Comparison of ENCODE assay signal across 9 mouse cellular contexts in genomic region chr1:35879388-35880093, GRCm38 (mm10).
DNase-seq lines count a peak whose midpoint lies in the region; ATAC-seq and TF ChIP-seq lines count a peak whose summit lies in the region.
"Had no signal": no experiment of that assay in that cellular context is flagged by ENCODE, and none has a peak within 500 bp of the region (broad histone marks: within the 10 kb centered on the region; RNA-seq: fewer than 3 reads in every experiment).

No protein-coding gene starts in this region.

- no peak overlapping the region for H3K9ac ChIP-seq in intestine, embryonic 16.5 days (ENCODE audit: low read depth, low read length)
- no peak overlapping the region for H3K9ac ChIP-seq in lung, embryonic 14.5 days
- no peak overlapping the region for H3K9ac ChIP-seq in stomach, postnatal 0 days (ENCODE audit: low read length)
- H3K9ac ChIP-seq: embryonic facial prominence, embryonic 13.5 days had no signal

- no peaks in the 10 kb centered on the region for H3K36me3 ChIP-seq in kidney, adult 2 months (ENCODE audit: control insufficient read depth, insufficient read depth, low read length)
- no peaks in the 10 kb centered on the region for H3K36me3 ChIP-seq in intestine, embryonic 16.5 days (ENCODE audit: control insufficient read depth, insufficient read depth, low read length)
- H3K36me3 ChIP-seq in lung, embryonic 14.5 days (ENCODE audit: insufficient read depth), result no peaks in the 10 kb centered on the region
- no peaks in the 10 kb centered on the region for H3K36me3 ChIP-seq in stomach, postnatal 0 days (ENCODE audit: control insufficient read depth, insufficient read depth, low read length)
- H3K36me3 ChIP-seq: embryonic facial prominence, embryonic 13.5 days had no signal

- peaks cover 9% of the 10 kb centered on the region; the same call in 1 of the 2 replicates for H3K4me1 ChIP-seq in kidney, adult 2 months (ENCODE audit: control insufficient read depth, insufficient read depth, low read length)
- peaks cover 13% of the 10 kb centered on the region; the same call in 1 of the 2 replicates for H3K4me1 ChIP-seq in intestine, embryonic 16.5 days (ENCODE audit: control insufficient read depth, insufficient read depth, low read length)
- H3K4me1 ChIP-seq in lung, embryonic 14.5 days (ENCODE audit: insufficient read depth), result peaks cover 13% of the 10 kb centered on the region
- H3K4me1 ChIP-seq in stomach, postnatal 0 days (replicated peaks; ENCODE audit: control insufficient read depth, insufficient read depth), result peaks cover 2% of the 10 kb centered on the region; the same call in 1 of the 2 replicates

- TF ChIP-seq CTCF in kidney, adult 2 months (conservative IDR thresholded peaks at IDR 0.05; ENCODE audit: insufficient read depth, insufficient read length, low read depth, low read length), result 0 out of 2 replicates have a peak, but pooled peaks have one; percentile 4
- peak; percentile 25; the same call in 1 of the 2 replicates for TF ChIP-seq CTCF in lung, embryonic 14.5 days (IDR thresholded peaks at IDR 0.05; ENCODE audit: low read depth)
- peak; percentile 52 for TF ChIP-seq CTCF in stomach, postnatal 0 days (IDR thresholded peaks at IDR 0.05; ENCODE audit: low read depth)

- no peak overlapping the region for H3K27ac ChIP-seq in kidney, adult 2 months (ENCODE audit: insufficient read depth, low read depth, low read length)
- no peak overlapping the region for H3K27ac ChIP-seq in intestine, embryonic 16.5 days (ENCODE audit: low read length)
- H3K27ac ChIP-seq in lung, embryonic 14.5 days (ENCODE audit: low read depth), result peak overlapping the region; percentile 50; the same call in 1 of the 2 replicates
- H3K27ac ChIP-seq in stomach, postnatal 0 days (replicated peaks), result 0 out of 2 replicates have a peak overlapping the region, but pooled peaks have one; percentile 13
- H3K27ac ChIP-seq: embryonic facial prominence, embryonic 13.5 days had no signal

- peak; percentile 49; the same call in 1 of the 2 replicates for ATAC-seq in intestine, embryonic 16.5 days
- ATAC-seq in lung, embryonic 14.5 days (ENCODE audit: insufficient read depth), result peak; percentile 74
- ATAC-seq in stomach, postnatal 0 days (ENCODE audit: low FRiP score, low TSS enrichment), result peak; percentile 84; the same call in 1 of the 2 replicates

- no peak for TF ChIP-seq POLR2A in kidney, adult 2 months (IDR thresholded peaks at IDR 0.05; ENCODE audit: low read depth, low read length)

- no peaks in the 10 kb centered on the region for H3K9me3 ChIP-seq in intestine, embryonic 16.5 days (ENCODE audit: control insufficient read depth, low read length)
- no peaks in the 10 kb centered on the region for H3K9me3 ChIP-seq in lung, embryonic 14.5 days (ENCODE audit: low read depth, low read length)
- H3K9me3 ChIP-seq in stomach, postnatal 0 days (ENCODE audit: control insufficient read depth, low read length), result no peaks in the 10 kb centered on the region
- H3K9me3 ChIP-seq: embryonic facial prominence, embryonic 13.5 days had no signal

- H3K27me3 ChIP-seq in kidney, adult 2 months (replicated peaks; ENCODE audit: control insufficient read depth, insufficient read depth, low read length), result no peaks in the 10 kb centered on the region
- H3K27me3 ChIP-seq in intestine, embryonic 16.5 days (replicated peaks; ENCODE audit: control insufficient read depth, insufficient read depth, low read length), result no peaks in the 10 kb centered on the region
- no peaks in the 10 kb centered on the region for H3K27me3 ChIP-seq in lung, embryonic 14.5 days (ENCODE audit: insufficient read depth, low read length)
- no peaks in the 10 kb centered on the region for H3K27me3 ChIP-seq in stomach, postnatal 0 days (ENCODE audit: control insufficient read depth, insufficient read depth, low read length)
- H3K27me3 ChIP-seq: embryonic facial prominence, embryonic 13.5 days had no signal

- no peak overlapping the region for H3K4me3 ChIP-seq in kidney, adult 2 months (ENCODE audit: insufficient read depth, low read depth, low read length)
- H3K4me3 ChIP-seq in intestine, embryonic 16.5 days (ENCODE audit: low read length), result no peak overlapping the region
- no peak overlapping the region for H3K4me3 ChIP-seq in lung, embryonic 14.5 days (ENCODE audit: low read depth, low read length)
- no peak overlapping the region for H3K4me3 ChIP-seq in stomach, postnatal 0 days (ENCODE audit: low read depth, low read length)
- H3K4me3 ChIP-seq: embryonic facial prominence, embryonic 13.5 days had no signal

- 81% methylated on average over 11 of the region's 11 CpGs for WGBS in kidney, adult 2 months
- 54% methylated on average over 11 of the region's 11 CpGs for WGBS in intestine, embryonic 16.5 days
- WGBS in lung, embryonic 14.5 days, result 39% methylated on average over 11 of the region's 11 CpGs
- 43% methylated on average over 11 of the region's 11 CpGs for WGBS in stomach, postnatal 0 days

- no peak for DNase-seq in kidney, adult 2 months
- DNase-seq in kidney, postnatal 4 days, result no peak
- peak; percentile 75 for DNase-seq in gastrocnemius, adult 18-20 months (ENCODE audit: low spot score)
- peak; percentile 75 for DNase-seq in lung, embryonic 14.5 days
- peak; percentile 37 for DNase-seq in stomach, postnatal 0 days (ENCODE audit: low spot score)
- no peak for DNase-seq in retina, postnatal 1 day
- DNase-seq in spleen, adult 18-20 months, result no peak

- no peak overlapping the region for H3K4me2 ChIP-seq in intestine, embryonic 16.5 days (ENCODE audit: low read depth, low read length)
- no peak overlapping the region for H3K4me2 ChIP-seq in lung, embryonic 14.5 days
- H3K4me2 ChIP-seq in stomach, postnatal 0 days (replicated peaks; ENCODE audit: low read depth), result no peak overlapping the region
- H3K4me2 ChIP-seq: embryonic facial prominence, embryonic 13.5 days had no signal

- no peak for TF ChIP-seq EP300 in stomach, postnatal 0 days (optimal IDR thresholded peaks at IDR 0.05)

Comparison
In these comparisons a context has a peak if more than half of its experiments do, and no peak if none do; other contexts are left out.
1. DNase-seq: peak in gastrocnemius, adult 18-20 months (single experiment), lung, embryonic 14.5 days (single experiment) and stomach, postnatal 0 days (single experiment); none in kidney, adult 2 months (single experiment), kidney, postnatal 4 days (0 of 2), retina, postnatal 1 day (single experiment) and spleen, adult 18-20 months (0 of 2).
2. H3K27ac ChIP-seq: peak in lung, embryonic 14.5 days (single experiment) and stomach, postnatal 0 days (single experiment); none in kidney, adult 2 months (single experiment) and intestine, embryonic 16.5 days (single experiment).
3. Peak in every context shown above with its lines, with median percentiles within 50 percentile points of each other: CTCF ChIP-seq and ATAC-seq.